ENCODE assay signal across 8 mouse cellular contexts in genomic region chr8:85036718-85037365, GRCm38 (mm10). TPM values are rescaled to one million over a fixed set of nuclear protein-coding genes. Genes with fewer than 3 reads are reported as not detected.
A peak's percentile ranks its signal among the peaks of the same experiment; 100 is the strongest.
DNase-seq lines count a peak whose midpoint lies in the region; ATAC-seq lines count a peak whose summit lies in the region.

Gene Tnpo2, plus strand, starts transcription at chr8:85036915.

- peak within 1 kb of the TSS; percentile 91 for H3K4me2 ChIP-seq in lung, embryonic 16.5 days (ENCODE audit: low read depth, low read length)

- H3K9me3 ChIP-seq in lung, embryonic 16.5 days (ENCODE audit: control insufficient read depth, low read length), result no peaks in the 10 kb centered on the region

- ATAC-seq in hematopoietic stem cell, adult 5-6 weeks (replicated peaks in 1 of 2; ENCODE audit: insufficient read depth in 1 of 2, low FRiP score in 2 of 2, low TSS enrichment in 1 of 2, low read depth in 1 of 2, poor library complexity in 2 of 2, severe bottlenecking in 2 of 2), result peak; percentile 81 to 88
- peak; percentile 94 for ATAC-seq in lung, embryonic 16.5 days (ENCODE audit: low read depth)

- WGBS in lung, embryonic 16.5 days, result under 1% methylated on average over 56 of the region's 59 CpGs

- H3K27ac ChIP-seq in lung, embryonic 16.5 days (ENCODE audit: low read length), result peak within 1 kb of the TSS; percentile 100

- peak; percentile 98 for DNase-seq in MEL-GATA-1-ER (ENCODE audit: extremely low read depth, low read depth)
- DNase-seq in cerebellum, adult 8-10 months, result peak; percentile 86
- DNase-seq in forelimb bud, embryonic 11.5 days (ENCODE audit: low read depth, low spot score), result peak; percentile 97
- DNase-seq in layer of hippocampus, adult 9-10 months (ENCODE audit: low spot score), result peak; percentile 86
- DNase-seq in ovary, postnatal 10 days (ENCODE audit: low spot score), result peak; percentile 84
- DNase-seq in thymus, postnatal 10 days (ENCODE audit: low spot score in 2 of 2), result peak; percentile 82 to 85

- H3K4me1 ChIP-seq in lung, embryonic 16.5 days (replicated peaks; ENCODE audit: control insufficient read depth, insufficient read depth, low read length), result peaks cover 15% of the 10 kb centered on the region

- peaks cover 26% of the 10 kb centered on the region for H3K36me3 ChIP-seq in lung, embryonic 16.5 days (ENCODE audit: control insufficient read depth, insufficient read depth, low read length)

- H3K9ac ChIP-seq in lung, embryonic 16.5 days (ENCODE audit: low read length), result peak within 1 kb of the TSS; percentile 94

- H3K27me3 ChIP-seq in lung, embryonic 16.5 days (ENCODE audit: control insufficient read depth, insufficient read depth, low read depth, low read length), result no peaks in the 10 kb centered on the region

- H3K4me3 ChIP-seq in lung, embryonic 16.5 days (ENCODE audit: low read length), result peak within 1 kb of the TSS; percentile 83

RNA-seq across cellular contexts. Expression of gene Tnpo2, which starts in this region (rescaled TPM):
- total RNA-seq in hematopoietic stem cell, adult 5-6 weeks (2017), result 21.8 and 23.0 TPM in 2 replicates
- polyA plus RNA-seq in lung, embryonic 16.5 days (2015; fragmentation: Nextera tagmentation; extraction: Ambion mirVana), result 27.7 and 29.5 TPM in 2 replicates

Comparison
In these comparisons a context has a peak if more than half of its experiments do, and no peak if none do; other contexts are left out.
1. Peak in every context shown above with its lines: DNase-seq, ATAC-seq, H3K4me3 ChIP-seq and H3K27ac ChIP-seq.